Mouse (Mus musculus): ENCODE results near the gene Cpb2. TPM values are rescaled to one million over a fixed set of nuclear protein-coding genes. Genes with fewer than 3 reads are reported as not detected.

The Cpb2 gene
- total and polyA plus RNA-seq, 2 experiments from 2014 or later: not detected

GRCm38 (mm10) chr14:75235552-75235951, 6.5 kb upstream of the Cpb2 start:
- H3K4me3 ChIP-seq (ENCODE audit: low read depth, low read length): no peak overlapping the region
- WGBS: 84% methylated on average over 8 of the region's 8 CpGs
- no peaks in the 10 kb centered on the region for H3K4me1 ChIP-seq (ENCODE audit: control insufficient read depth, insufficient read depth)
- TF ChIP-seq EP300 (IDR thresholded peaks at IDR 0.05; ENCODE audit: low read depth) (no peak), CTCF (IDR thresholded peaks at IDR 0.05; ENCODE audit: low read depth) (no peak)
- H3K36me3 ChIP-seq (replicated peaks; ENCODE audit: control insufficient read depth, insufficient read depth, low read length): no peaks in the 10 kb centered on the region
- no peaks in the 10 kb centered on the region for H3K9me3 ChIP-seq (replicated peaks; ENCODE audit: control insufficient read depth, low read length)
- no peak for ATAC-seq (ENCODE audit: insufficient read depth, low read depth)
- no peak for DNase-seq (ENCODE audit: low spot score)
- H3K27me3 ChIP-seq (ENCODE audit: control insufficient read depth, insufficient read depth, low read length): no peaks in the 10 kb centered on the region
- H3K4me2 ChIP-seq (ENCODE audit: low read depth, low read length): no peak overlapping the region
- H3K27ac ChIP-seq (ENCODE audit: low read depth): no peak overlapping the region
- H3K9ac ChIP-seq (replicated peaks; ENCODE audit: low read depth, low read length): no peak overlapping the region

- Histone ChIP-seq H3K4me1 (ENCODE audit: control insufficient read depth, insufficient read depth) (no peaks in the 10 kb centered on the region), H3K27ac (ENCODE audit: low read depth) (no peak overlapping the region), H3K4me3 (ENCODE audit: low read depth, low read length) (no peak overlapping the region), H3K4me2 (ENCODE audit: low read depth, low read length) (no peak overlapping the region), H3K36me3 (replicated peaks; ENCODE audit: control insufficient read depth, insufficient read depth, low read length) (no peaks in the 10 kb centered on the region), H3K27me3 (ENCODE audit: control insufficient read depth, insufficient read depth, low read length) (no peaks in the 10 kb centered on the region), H3K9ac (replicated peaks; ENCODE audit: low read depth, low read length) (no peak overlapping the region), H3K9me3 (replicated peaks; ENCODE audit: control insufficient read depth, low read length) (no peaks in the 10 kb centered on the region)
- TF ChIP-seq CTCF (IDR thresholded peaks at IDR 0.05; ENCODE audit: low read depth): no peak
- TF ChIP-seq EP300 (IDR thresholded peaks at IDR 0.05; ENCODE audit: low read depth): no peak
- ATAC-seq (ENCODE audit: insufficient read depth, low read depth) (no peak), DNase-seq (ENCODE audit: low spot score) (no peak)
- WGBS: 67% methylated on average over 9 of the region's 9 CpGs
Observed at GRCm38 (mm10) chr14:75235955-75236635, 6.0 kb upstream of the Cpb2 start.

- Histone ChIP-seq H3K36me3 (replicated peaks; ENCODE audit: control insufficient read depth, insufficient read depth, low read length) (no peaks in the 10 kb centered on the region), H3K4me2 (ENCODE audit: low read depth, low read length) (no peak overlapping the region), H3K9ac (replicated peaks; ENCODE audit: low read depth, low read length) (no peak overlapping the region), H3K27ac (ENCODE audit: low read depth) (no peak overlapping the region), H3K4me1 (ENCODE audit: control insufficient read depth, insufficient read depth) (no peaks in the 10 kb centered on the region), H3K27me3 (ENCODE audit: control insufficient read depth, insufficient read depth, low read length) (no peaks in the 10 kb centered on the region), H3K4me3 (ENCODE audit: low read depth, low read length) (no peak overlapping the region), H3K9me3 (replicated peaks; ENCODE audit: control insufficient read depth, low read length) (no peaks in the 10 kb centered on the region)
- ATAC-seq (ENCODE audit: insufficient read depth, low read depth) (no peak), DNase-seq (ENCODE audit: low spot score) (no peak)
- WGBS: 76% methylated on average over 4 of the region's 4 CpGs
- TF ChIP-seq CTCF (IDR thresholded peaks at IDR 0.05; ENCODE audit: low read depth) (no peak), EP300 (IDR thresholded peaks at IDR 0.05; ENCODE audit: low read depth) (no peak)
Observed at GRCm38 (mm10) chr14:75236636-75237003, 5.5 kb upstream of the Cpb2 start.

- H3K9ac ChIP-seq (replicated peaks; ENCODE audit: low read depth, low read length): no peak overlapping the region
- no peaks in the 10 kb centered on the region for H3K36me3 ChIP-seq (replicated peaks; ENCODE audit: control insufficient read depth, insufficient read depth, low read length)
- DNase-seq (ENCODE audit: low spot score) (no peak), ATAC-seq (ENCODE audit: insufficient read depth, low read depth) (no peak)
- no peak overlapping the region for H3K4me2 ChIP-seq (ENCODE audit: low read depth, low read length)
- no peaks in the 10 kb centered on the region for H3K4me1 ChIP-seq (ENCODE audit: control insufficient read depth, insufficient read depth)
- TF ChIP-seq CTCF (IDR thresholded peaks at IDR 0.05; ENCODE audit: low read depth) (no peak), EP300 (IDR thresholded peaks at IDR 0.05; ENCODE audit: low read depth) (no peak)
- no peak overlapping the region for H3K4me3 ChIP-seq (ENCODE audit: low read depth, low read length)
- H3K9me3 ChIP-seq (replicated peaks; ENCODE audit: control insufficient read depth, low read length): no peaks in the 10 kb centered on the region
- no peaks in the 10 kb centered on the region for H3K27me3 ChIP-seq (ENCODE audit: control insufficient read depth, insufficient read depth, low read length)
- 69% methylated on average over 8 of the region's 8 CpGs for WGBS
- no peak overlapping the region for H3K27ac ChIP-seq (ENCODE audit: low read depth)
Observed at GRCm38 (mm10) chr14:75237096-75237495, 5.0 kb upstream of the Cpb2 start.

- no peak overlapping the region for H3K9ac ChIP-seq (replicated peaks; ENCODE audit: low read depth, low read length)
- TF ChIP-seq EP300 (IDR thresholded peaks at IDR 0.05; ENCODE audit: low read depth) (no peak), CTCF (IDR thresholded peaks at IDR 0.05; ENCODE audit: low read depth) (no peak)
- WGBS: 71% methylated on average over 6 of the region's 6 CpGs
- H3K4me1 ChIP-seq (ENCODE audit: control insufficient read depth, insufficient read depth): no peaks in the 10 kb centered on the region
- H3K4me2 ChIP-seq (ENCODE audit: low read depth, low read length): no peak overlapping the region
- H3K4me3 ChIP-seq (ENCODE audit: low read depth, low read length): no peak overlapping the region
- no peak overlapping the region for H3K27ac ChIP-seq (ENCODE audit: low read depth)
- no peaks in the 10 kb centered on the region for H3K27me3 ChIP-seq (ENCODE audit: control insufficient read depth, insufficient read depth, low read length)
- no peak for ATAC-seq (ENCODE audit: insufficient read depth, low read depth)
- no peaks in the 10 kb centered on the region for H3K9me3 ChIP-seq (replicated peaks; ENCODE audit: control insufficient read depth, low read length)
- no peak for DNase-seq (ENCODE audit: low spot score)
- no peaks in the 10 kb centered on the region for H3K36me3 ChIP-seq (replicated peaks; ENCODE audit: control insufficient read depth, insufficient read depth, low read length)
Observed at GRCm38 (mm10) chr14:75238054-75238692, 3.9 kb upstream of the Cpb2 start.

All from heart, postnatal 0 days (tissue).